12 mouse cellular contexts compared by ENCODE assay signal in genomic region chr5:137686127-137686790, GRCm38 (mm10). TPM values are rescaled to one million over a fixed set of nuclear protein-coding genes. Genes with fewer than 3 reads are reported as not detected.
DNase-seq lines count a peak whose midpoint lies in the region; ATAC-seq and TF ChIP-seq lines count a peak whose summit lies in the region.
"Had no signal": no experiment of that assay in that cellular context is flagged by ENCODE, and none has a peak within 500 bp of the region (broad histone marks: within the 10 kb centered on the region; RNA-seq: fewer than 3 reads in every experiment).

No protein-coding gene starts in this region.

- H3K9me3 ChIP-seq in heart, embryonic 10.5 days = no peaks in the 10 kb centered on the region
- H3K9me3 ChIP-seq in liver, embryonic 16.5 days (replicated peaks; ENCODE audit: control insufficient read depth, low read length) = no peaks in the 10 kb centered on the region

- peak; percentile 92 for DNase-seq in heart, embryonic 10.5 days (ENCODE audit: low spot score)
- DNase-seq in heart, adult 2 months = no peak
- DNase-seq in brain, adult 2 months (ENCODE audit: low read depth, low spot score) = peak; percentile 67
- DNase-seq in splenic B cell, adult 2 months (ENCODE audit: low read depth, low spot score) = peak; percentile 49
- DNase-seq in cerebellum, adult 9-10 months = no peak
- DNase-seq in embryo, embryonic 10 days (ENCODE audit: low spot score) = no peak
- DNase-seq in adrenal gland, adult 8-10 months = no peak
- DNase-seq: adrenal gland, postnatal 14 days; gastrocnemius, postnatal 10 days; layer of hippocampus, adult 9-11 months had no signal

- ATAC-seq in liver, embryonic 16.5 days (ENCODE audit: low read depth) = peak; percentile 85
- ATAC-seq: hindbrain, postnatal 0 days had no signal

- WGBS in heart, embryonic 10.5 days = 71% methylated on average over 6 of the region's 6 CpGs
- 65% methylated on average over 6 of the region's 6 CpGs for WGBS in heart, adult 2 months
- WGBS in liver, embryonic 16.5 days (ENCODE audit: insufficient replicate concordance) = 20% methylated on average over 6 of the region's 6 CpGs

- no peaks in the 10 kb centered on the region for H3K79me2 ChIP-seq in heart, adult 2 months (replicated peaks; ENCODE audit: control insufficient read depth, insufficient read depth, low read length)

- TF ChIP-seq CTCF in heart, adult 2 months (IDR thresholded peaks at IDR 0.05) = no peak

- H3K27me3 ChIP-seq in heart, embryonic 10.5 days (ENCODE audit: insufficient read depth, poor library complexity, severe bottlenecking) = 0 out of 2 replicates have a peak, but pooled peaks cover 6% of the 10 kb centered on the region
- H3K27me3 ChIP-seq in heart, adult 2 months (ENCODE audit: control insufficient read depth, insufficient read depth, low read length) = no peaks in the 10 kb centered on the region
- no peaks in the 10 kb centered on the region for H3K27me3 ChIP-seq in liver, embryonic 16.5 days (ENCODE audit: control insufficient read depth, insufficient read depth, low read depth, low read length)
- H3K27me3 ChIP-seq in splenic B cell, adult 2 months (ENCODE audit: control insufficient read depth, insufficient read depth, low read length, poor library complexity, severe bottlenecking) = no peaks in the 10 kb centered on the region

- H3K4me2 ChIP-seq in liver, embryonic 16.5 days (ENCODE audit: low read depth, low read length) = peak overlapping the region; percentile 76

- H3K36me3 ChIP-seq in heart, embryonic 10.5 days = peaks cover 5% of the 10 kb centered on the region; the same call in 1 of the 2 replicates
- no peaks in the 10 kb centered on the region; the same call in 1 of the 2 replicates for H3K36me3 ChIP-seq in heart, adult 2 months (ENCODE audit: control insufficient read depth, insufficient read depth, low read length)
- H3K36me3 ChIP-seq in liver, embryonic 16.5 days (ENCODE audit: control insufficient read depth, insufficient read depth) = peaks cover 5% of the 10 kb centered on the region; the same call in 1 of the 2 replicates
- H3K36me3 ChIP-seq in splenic B cell, adult 2 months (ENCODE audit: control insufficient read depth, insufficient read depth, low read length, poor library complexity, severe bottlenecking) = no peaks in the 10 kb centered on the region

- intact Hi-C loops in heart, adult 2 months (cut with DNase I) = no loop called here

- H3K4me1 ChIP-seq in heart, embryonic 10.5 days = peaks cover 43% of the 10 kb centered on the region
- peaks cover 3% of the 10 kb centered on the region for H3K4me1 ChIP-seq in heart, adult 2 months (ENCODE audit: control insufficient read depth, insufficient read depth, low read length)
- H3K4me1 ChIP-seq in liver, embryonic 16.5 days (ENCODE audit: control insufficient read depth, low read depth, low read length) = peaks cover 39% of the 10 kb centered on the region

- no peak overlapping the region for H3K9ac ChIP-seq in heart, adult 2 months (ENCODE audit: low read depth, low read length)
- H3K9ac ChIP-seq in liver, embryonic 16.5 days (ENCODE audit: low read depth, low read length) = peak overlapping the region; percentile 58

- H3K27ac ChIP-seq in heart, embryonic 10.5 days = peak overlapping the region; percentile 78; the same call in 1 of the 2 replicates
- H3K27ac ChIP-seq in heart, adult 2 months = no peak overlapping the region
- peak overlapping the region; percentile 93 for H3K27ac ChIP-seq in liver, embryonic 16.5 days (ENCODE audit: low read length)
- H3K27ac ChIP-seq: hindbrain, postnatal 0 days had no signal

- H3K4me3 ChIP-seq in heart, embryonic 10.5 days = no peak overlapping the region
- no peak overlapping the region for H3K4me3 ChIP-seq in heart, adult 2 months
- H3K4me3 ChIP-seq in liver, embryonic 16.5 days (ENCODE audit: low read depth, low read length) = peak overlapping the region; percentile 39

- no peak for TF ChIP-seq EP300 in heart, adult 2 months (IDR thresholded peaks at IDR 0.05; ENCODE audit: insufficient read depth, low read depth, low read length)

- TF ChIP-seq POLR2A in heart, adult 2 months (IDR thresholded peaks at IDR 0.05; ENCODE audit: insufficient read depth, low read depth, low read length) = no peak

RNA-seq across cellular contexts. Expression of gene Agfg2, which starts 1.7 kb away (rescaled TPM):
- polyA plus RNA-seq in heart, embryonic 10.5 days (2016; fragmentation: Nextera tagmentation; extraction: Ambion mirVana) = 31.9 and 34.0 TPM in 2 replicates
- total RNA-seq in heart, adult 2 months (2021) = 10 to 100 TPM; 15.6 to 19.1 TPM
- 11.9 and 12.5 TPM in 2 replicates for polyA plus RNA-seq in heart, adult 2 months (2012; rRNA removed)
- 29.4 and 30.5 TPM in 2 replicates for polyA plus RNA-seq in liver, embryonic 16.5 days (2015; fragmentation: Nextera tagmentation; extraction: Ambion mirVana)
- 10 to 100 TPM; 27.9 to 55.0 (median 41.4) TPM for total RNA-seq in adrenal gland, adult 8-10 months (2022)

RNA-seq across cellular contexts. Expression of gene Irs3, which starts 40.7 kb away (rescaled TPM):
- 0.60 and 0.74 TPM in 2 replicates for polyA plus RNA-seq in heart, embryonic 10.5 days (2016; fragmentation: Nextera tagmentation; extraction: Ambion mirVana)
- under 1 TPM; 0.34 to 0.73 TPM for total RNA-seq in heart, adult 2 months (2021)
- 0.91 and 2.2 TPM in 2 replicates for polyA plus RNA-seq in heart, adult 2 months (2012; rRNA removed)
- polyA plus RNA-seq in liver, embryonic 16.5 days (2015; fragmentation: Nextera tagmentation; extraction: Ambion mirVana) = 0.15 TPM in 1 of 2 replicates, not detected in the other
- 1 to 10 TPM; 2.6 to 7.5 (median 4.6) TPM for total RNA-seq in adrenal gland, adult 8-10 months (2022)

RNA-seq across cellular contexts. Expression of gene Sap25, which starts 45.1 kb away (rescaled TPM):
- polyA plus RNA-seq in heart, embryonic 10.5 days (2016; fragmentation: Nextera tagmentation; extraction: Ambion mirVana) = 4.8 and 6.4 TPM in 2 replicates
- 1 to 10 TPM; 1.5 to 2.0 TPM for total RNA-seq in heart, adult 2 months (2021)
- polyA plus RNA-seq in heart, adult 2 months (2012; rRNA removed) = 25.2 and 34.9 TPM in 2 replicates
- polyA plus RNA-seq in liver, embryonic 16.5 days (2015; fragmentation: Nextera tagmentation; extraction: Ambion mirVana) = 4.5 and 6.7 TPM in 2 replicates
- total RNA-seq in adrenal gland, adult 8-10 months (2022) = 10 to 100 TPM in 2 of 4 experiments, 1 to 10 TPM in 2; 2.1 to 14.1 (median 7.4) TPM

RNA-seq across cellular contexts. Expression of gene Nyap1, which starts 55.1 kb away (rescaled TPM):
- 1.4 TPM in 2 replicates for polyA plus RNA-seq in heart, embryonic 10.5 days (2016; fragmentation: Nextera tagmentation; extraction: Ambion mirVana)
- total RNA-seq in heart, adult 2 months (2021) = 1 to 10 TPM in 1 of 2 experiments, under 1 TPM in 1; 0.94 to 1.2 TPM
- polyA plus RNA-seq in heart, adult 2 months (2012; rRNA removed) = 1.6 and 1.7 TPM in 2 replicates
- 0.21 and 0.33 TPM in 2 replicates for polyA plus RNA-seq in liver, embryonic 16.5 days (2015; fragmentation: Nextera tagmentation; extraction: Ambion mirVana)
- 10 to 100 TPM in 1 of 4 experiments, 1 to 10 TPM in 3; 4.4 to 10.2 (median 7.1) TPM for total RNA-seq in adrenal gland, adult 8-10 months (2022)

RNA-seq across cellular contexts. Expression of gene Gm20605, which starts 57.3 kb away (rescaled TPM):
- polyA plus RNA-seq in heart, embryonic 10.5 days (2016; fragmentation: Nextera tagmentation; extraction: Ambion mirVana) = 7.7 and 9.8 TPM in 2 replicates
- 1 to 10 TPM; 2.8 to 4.3 TPM for total RNA-seq in heart, adult 2 months (2021)
- polyA plus RNA-seq in heart, adult 2 months (2012; rRNA removed) = 7.3 and 9.5 TPM in 2 replicates
- 5.2 and 6.1 TPM in 2 replicates for polyA plus RNA-seq in liver, embryonic 16.5 days (2015; fragmentation: Nextera tagmentation; extraction: Ambion mirVana)
- 10 to 100 TPM in 3 of 4 experiments, 1 to 10 TPM in 1; 8.2 to 24.1 (median 14.7) TPM for total RNA-seq in adrenal gland, adult 8-10 months (2022)

Comparison
In these comparisons a context has a peak if more than half of its experiments do, and no peak if none do; other contexts are left out.
1. DNase-seq: peak in heart, embryonic 10.5 days (single experiment), brain, adult 2 months (single experiment) and splenic B cell, adult 2 months (single experiment); none in heart, adult 2 months (0 of 2), cerebellum, adult 9-10 months (single experiment), embryo, embryonic 10 days (single experiment) and adrenal gland, adult 8-10 months (single experiment).